Mouse (Mus musculus): ENCODE data around the gene Kyat3. TPM values are rescaled to one million over a fixed set of nuclear protein-coding genes. Genes with fewer than 3 reads are reported as not detected.

Kyat3 gene
- polyA plus RNA-seq, 1 experiment from 2014 or later: 9.6 TPM

DNA sequence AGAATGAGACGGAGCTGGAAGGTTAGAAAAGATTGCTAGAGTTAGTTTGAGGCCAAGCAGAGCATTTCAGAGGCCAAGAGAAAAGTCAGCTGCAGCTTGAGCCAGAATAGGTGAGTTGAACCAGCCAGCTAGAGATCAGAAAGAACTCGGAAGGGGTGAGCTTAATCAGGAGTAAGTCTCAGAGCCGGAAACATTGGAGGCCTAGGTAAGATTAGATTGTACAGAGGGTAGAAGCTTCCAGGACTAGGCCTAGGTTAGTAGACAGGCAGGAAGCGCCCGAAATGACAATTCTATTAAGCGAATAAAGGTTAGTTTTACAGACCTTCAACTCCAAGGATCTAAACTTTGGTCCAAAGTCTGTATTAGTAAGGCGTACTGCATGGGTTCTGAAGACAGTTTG is 57.7 kb downstream of the Kyat3 start:
- Histone ChIP-seq H3K27ac (no peak overlapping the region), H3K36me3 (replicated peaks) (no peaks in the 10 kb centered on the region), H3K27me3 (no peaks in the 10 kb centered on the region), H3K4me2 (no peak overlapping the region), H3K4me3 (replicated peaks) (no peak overlapping the region), H3K4me1 (no peaks in the 10 kb centered on the region), H3K9me3 (no peaks in the 10 kb centered on the region), H3K9ac (no peak overlapping the region)
- no peak for ATAC-seq (ENCODE audit: low FRiP score)
- WGBS: 84% methylated on average over 7 of the region's 7 CpGs

- H3K4me1 ChIP-seq: no peaks in the 10 kb centered on the region
- no peaks in the 10 kb centered on the region for H3K9me3 ChIP-seq
- no peak overlapping the region for H3K9ac ChIP-seq
- no peaks in the 10 kb centered on the region for H3K36me3 ChIP-seq (replicated peaks)
- WGBS: 74% methylated on average over 6 of the region's 6 CpGs
- H3K4me3 ChIP-seq (replicated peaks): no peak overlapping the region
- no peak for ATAC-seq (ENCODE audit: low FRiP score)
- H3K4me2 ChIP-seq: no peak overlapping the region
- no peak overlapping the region for H3K27ac ChIP-seq
- no peaks in the 10 kb centered on the region for H3K27me3 ChIP-seq
Measured at GRCm38 (mm10) chr3:142760356-142760755, 59.5 kb downstream of the Kyat3 start.

GRCm38 (mm10) chr3:142764995-142765777 is 64.3 kb downstream of the Kyat3 start, which contains the start of gene Gtf2b:
Gene Gtf2b, plus strand, starts transcription at chr3:142765045.
- Histone ChIP-seq H3K27me3 (no peaks in the 10 kb centered on the region), H3K9ac (peak within 1 kb of the TSS; percentile 91), H3K9me3 (no peaks in the 10 kb centered on the region), H3K4me2 (peak within 1 kb of the TSS; percentile 79), H3K4me3 (replicated peaks) (peak within 1 kb of the TSS; percentile 85), H3K27ac (peak within 1 kb of the TSS; percentile 90), H3K36me3 (replicated peaks) (no peaks in the 10 kb centered on the region), H3K4me1 (peaks cover 16% of the 10 kb centered on the region)
- under 1% methylated on average over 64 of the region's 64 CpGs for WGBS
- peak; percentile 100 for ATAC-seq (ENCODE audit: low FRiP score)

DNA sequence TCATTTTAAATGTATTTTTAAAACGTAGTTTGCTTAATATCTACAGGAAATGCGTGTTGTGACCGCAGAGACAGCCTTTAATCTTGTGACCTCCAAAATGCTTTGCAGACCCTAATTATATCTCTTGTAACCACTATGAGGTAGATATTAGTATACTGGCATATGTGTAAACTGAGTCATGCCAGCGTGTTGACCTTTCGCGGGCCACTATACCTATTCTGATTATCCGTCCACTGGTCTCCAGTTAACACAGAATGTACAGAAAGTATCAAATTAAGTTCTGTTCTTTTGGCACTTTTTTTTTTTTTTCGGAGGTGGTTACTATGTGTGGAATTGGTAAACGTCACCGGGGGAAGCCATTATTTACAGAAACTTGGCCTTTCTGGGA is 64.9 kb downstream of the Kyat3 start:
- Histone ChIP-seq H3K4me2 (peak overlapping the region; percentile 79), H3K4me1 (peaks cover 16% of the 10 kb centered on the region), H3K27me3 (no peaks in the 10 kb centered on the region), H3K27ac (no peak overlapping the region; the same call in 1 of the 2 replicates), H3K36me3 (replicated peaks) (no peaks in the 10 kb centered on the region), H3K9me3 (no peaks in the 10 kb centered on the region), H3K4me3 (replicated peaks) (peak overlapping the region; percentile 85), H3K9ac (peak overlapping the region; percentile 91)
- no peak for ATAC-seq (ENCODE audit: low FRiP score)
- 25% methylated on average over 10 of the region's 10 CpGs for WGBS

- H3K4me3 ChIP-seq (replicated peaks): no peak overlapping the region
- no peaks in the 10 kb centered on the region for H3K27me3 ChIP-seq
- H3K9ac ChIP-seq: no peak overlapping the region
- no peaks in the 10 kb centered on the region for H3K9me3 ChIP-seq
- H3K4me2 ChIP-seq: no peak overlapping the region
- peaks cover 16% of the 10 kb centered on the region for H3K4me1 ChIP-seq
- H3K36me3 ChIP-seq (replicated peaks): peaks cover 19% of the 10 kb centered on the region
- 98% methylated on average over 6 of the region's 6 CpGs for WGBS
- H3K27ac ChIP-seq: no peak overlapping the region
- no peak for ATAC-seq (ENCODE audit: low FRiP score)
Measured at GRCm38 (mm10) chr3:142768498-142768897, 67.6 kb downstream of the Kyat3 start.

DNA sequence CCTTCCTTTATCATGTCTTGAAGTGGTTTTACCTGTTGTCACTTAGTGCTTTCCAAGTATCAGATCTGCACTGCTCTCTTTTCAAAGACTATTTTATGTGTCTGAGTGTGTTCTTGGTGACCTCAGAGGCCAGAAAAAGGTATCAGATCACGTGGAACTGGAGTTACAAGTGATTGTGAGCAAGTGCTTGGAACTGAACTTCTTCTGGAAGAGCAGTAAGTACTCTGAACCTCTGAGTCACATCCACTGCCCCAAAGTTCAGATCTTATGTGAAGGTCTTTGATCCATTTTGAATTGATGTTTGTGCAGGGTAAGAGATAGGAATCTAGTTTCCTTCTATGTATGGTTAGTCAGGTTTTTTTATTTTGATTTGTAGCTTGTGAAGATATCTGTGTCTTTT is 69.7 kb downstream of the Kyat3 start:
- H3K27ac ChIP-seq: no peak overlapping the region
- WGBS: 82% methylated on average over 1 of the region's 1 CpGs
- H3K9ac ChIP-seq: no peak overlapping the region
- no peaks in the 10 kb centered on the region for H3K9me3 ChIP-seq
- H3K4me2 ChIP-seq: no peak overlapping the region
- H3K4me1 ChIP-seq: peaks cover 16% of the 10 kb centered on the region
- H3K27me3 ChIP-seq: no peaks in the 10 kb centered on the region
- H3K36me3 ChIP-seq (replicated peaks): peaks cover 25% of the 10 kb centered on the region
- no peak overlapping the region for H3K4me3 ChIP-seq (replicated peaks)
- no peak for ATAC-seq (ENCODE audit: low FRiP score)

- Histone ChIP-seq H3K4me2 (no peak overlapping the region), H3K4me1 (no peaks in the 10 kb centered on the region), H3K36me3 (replicated peaks) (peaks cover 32% of the 10 kb centered on the region), H3K9ac (no peak overlapping the region), H3K27ac (no peak overlapping the region), H3K9me3 (no peaks in the 10 kb centered on the region), H3K4me3 (replicated peaks) (no peak overlapping the region), H3K27me3 (no peaks in the 10 kb centered on the region)
- 88% methylated on average over 4 of the region's 4 CpGs for WGBS
- ATAC-seq (ENCODE audit: low FRiP score): no peak
Measured at GRCm38 (mm10) chr3:142773538-142774191, 72.8 kb downstream of the Kyat3 start.

DNA sequence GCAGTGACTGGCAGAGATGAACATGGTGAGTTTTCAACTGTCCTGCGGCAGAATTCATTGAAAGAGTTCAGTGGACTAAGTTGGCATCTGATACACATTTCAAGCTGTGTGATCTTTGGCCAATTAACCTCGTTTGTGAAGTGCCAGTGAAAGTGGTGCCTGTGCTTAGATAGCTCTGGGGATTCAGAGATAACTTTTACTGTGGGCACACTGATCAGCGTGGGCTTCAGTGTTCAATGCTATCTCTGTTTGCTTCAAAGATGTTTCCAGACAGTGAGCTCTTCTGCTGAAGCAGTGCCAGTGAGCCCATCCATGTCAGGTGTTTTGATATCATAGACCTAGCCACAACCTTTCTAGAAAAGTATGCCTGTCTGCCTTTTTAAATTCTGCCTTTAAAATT is 76.4 kb downstream of the Kyat3 start:
- Histone ChIP-seq H3K27me3 (no peaks in the 10 kb centered on the region), H3K4me3 (replicated peaks) (no peak overlapping the region), H3K36me3 (replicated peaks) (peaks cover 57% of the 10 kb centered on the region), H3K27ac (no peak overlapping the region), H3K9ac (no peak overlapping the region), H3K4me1 (no peaks in the 10 kb centered on the region), H3K4me2 (no peak overlapping the region), H3K9me3 (no peaks in the 10 kb centered on the region)
- WGBS: 80% methylated on average over 3 of the region's 3 CpGs
- ATAC-seq (ENCODE audit: low FRiP score): no peak

DNA sequence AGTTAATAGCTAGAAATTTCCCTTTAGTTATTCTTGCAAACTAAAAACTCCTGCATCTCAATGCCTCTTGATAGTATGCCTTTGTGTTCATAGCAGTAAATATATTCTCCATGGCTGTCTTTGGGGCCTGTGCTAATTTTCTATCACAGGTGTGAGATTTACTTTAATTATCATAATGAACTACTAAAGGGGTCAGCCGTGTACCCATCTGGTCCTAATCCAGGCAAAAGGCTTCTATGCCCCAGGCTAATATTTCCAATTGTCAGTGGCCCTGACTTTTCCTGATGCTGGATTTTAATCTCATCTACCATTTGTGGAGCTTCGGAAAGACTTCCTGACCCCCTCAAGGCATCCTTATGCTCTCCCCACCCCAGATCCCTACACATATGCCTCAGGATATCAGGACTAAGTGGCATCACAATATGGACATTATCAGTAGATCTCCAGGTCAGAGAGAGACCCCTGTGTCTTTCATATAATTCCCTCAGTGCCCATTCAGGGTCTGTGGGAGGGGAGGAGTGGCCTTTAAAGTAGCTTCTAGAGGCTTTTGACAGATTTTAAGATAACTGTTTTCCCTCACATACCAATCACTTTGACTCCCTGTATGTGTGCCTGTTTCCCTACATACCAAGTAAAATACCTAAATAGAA is 85.7 kb downstream of the Kyat3 start:
- Histone ChIP-seq H3K4me2 (no peak overlapping the region), H3K36me3 (replicated peaks) (peaks cover 50% of the 10 kb centered on the region)
- no peak for ATAC-seq (ENCODE audit: low FRiP score)

GRCm38 (mm10) chr3:142795587-142795986 is 94.7 kb downstream of the Kyat3 start:
- no peak; the same call in 1 of the 2 replicates for ATAC-seq (ENCODE audit: low FRiP score)
- no peak overlapping the region for H3K9ac ChIP-seq
- H3K36me3 ChIP-seq (replicated peaks): peaks cover 55% of the 10 kb centered on the region
- H3K27ac ChIP-seq: no peak overlapping the region
- no peak overlapping the region for H3K4me3 ChIP-seq (replicated peaks)
- 96% methylated on average over 3 of the region's 3 CpGs for WGBS
- no peaks in the 10 kb centered on the region for H3K4me1 ChIP-seq
- no peaks in the 10 kb centered on the region for H3K27me3 ChIP-seq
- H3K4me2 ChIP-seq: no peak overlapping the region
- H3K9me3 ChIP-seq: no peaks in the 10 kb centered on the region

More for the DNA sequence above, 85.7 kb downstream of the Kyat3 start:
- Histone ChIP-seq H3K9me3 (no peaks in the 10 kb centered on the region), H3K9ac (no peak overlapping the region), H3K27ac (no peak overlapping the region), H3K27me3 (no peaks in the 10 kb centered on the region), H3K4me3 (replicated peaks) (no peak overlapping the region), H3K4me1 (no peaks in the 10 kb centered on the region)
- WGBS: 66% methylated on average over 2 of the region's 2 CpGs
